Mouse (Mus musculus) heart, embryonic 11.5 days (tissue): ENCODE data around the gene Mthfd1l. TPM values are rescaled to one million over a fixed set of nuclear protein-coding genes. Genes with fewer than 3 reads are reported as not detected.
"Not testable (repeated sequence)": the region's sequence is repeated elsewhere in the genome, so short reads cannot be mapped to it uniquely, and the experiment has no call there.

ENCODE experiments used
- ATAC-seq: fragments of 200-750 bp; cut with Nextera tagmentation; replicated peaks from 2 replicates; pipeline ENCODE4 v1.8.0; 2017; ENCODE audit warnings: moderate library complexity; ENCODE audit not compliant: insufficient number of reproducible peaks, low FRiP score, low TSS enrichment
- H3K27ac ChIP-seq: fragments of 300-500 bp; sonication (generic); 2 replicates; pipeline ENCODE4 v1.5.1; 2014; ENCODE audit warnings: mild to moderate bottlenecking, low read depth, low read length
- H3K27me3 ChIP-seq: fragments of 300-500 bp; sonication (generic); 2 replicates; pipeline ENCODE4 v1.6.1; 2014; ENCODE audit warnings: mild to moderate bottlenecking, low read length, mixed read lengths; ENCODE audit not compliant: control insufficient read depth, insufficient read depth
- H3K36me3 ChIP-seq: fragments of 300-500 bp; sonication (generic); 2 replicates; pipeline ENCODE4 v1.6.1; 2014; ENCODE audit warnings: mild to moderate bottlenecking, low read length, moderate library complexity, mixed read lengths; ENCODE audit not compliant: control insufficient read depth, insufficient read depth
- H3K4me1 ChIP-seq: fragments of 300-500 bp; sonication (generic); 2 replicates; pipeline ENCODE4 v1.6.1; 2014; ENCODE audit warnings: low read length; ENCODE audit not compliant: control insufficient read depth, insufficient read depth
- H3K4me2 ChIP-seq: fragments of 300-500 bp; sonication (generic); 2 replicates; pipeline ENCODE4 v1.6.1; 2014; ENCODE audit warnings: mild to moderate bottlenecking, moderate library complexity
- H3K4me3 ChIP-seq: fragments of 300-500 bp; sonication (generic); 2 replicates; pipeline ENCODE4 v1.5.1; 2014; ENCODE audit warnings: low read depth, low read length
- H3K9ac ChIP-seq: fragments of 300-500 bp; sonication (generic); 2 replicates; pipeline ENCODE4 v1.6.1; 2014; ENCODE audit warnings: mild to moderate bottlenecking, low read depth, low read length, moderate library complexity
- H3K9me3 ChIP-seq: fragments of 300-500 bp; sonication (generic); replicated peaks from 2 replicates; pipeline ENCODE4 v1.6.1; 2016; ENCODE audit warnings: low read length; ENCODE audit not compliant: control insufficient read depth
- WGBS: fragments of 180-500 bp; shearing (Covaris S2); extraction: QIAGEN DNeasy Blood & Tissue Kit; methylation state at CpG from one replicate; pipeline ENCODE4 v1.1.7; 2014; ENCODE audit not compliant: insufficient replicate concordance; 5-methylcytosine and 5-hydroxymethylcytosine counted together
- polyA plus RNA-seq: library from polyadenylated mRNA; unstranded; fragments of >200 nt; fragmentation: Nextera tagmentation; extraction: Ambion mirVana; gene quantifications from 2 replicates; pipeline ENCODE4 v1.2.1, GENCODE M21; 2014

Gene Mthfd1l
- polyA plus RNA-seq, 1 experiment from 2014 or later, result 18.0 TPM

GRCm38 (mm10) chr10:4200546-4201104 is 227.7 kb downstream of the Mthfd1l start:
- no peaks in the 10 kb centered on the region for H3K36me3 ChIP-seq
- no peaks in the 10 kb centered on the region for H3K27me3 ChIP-seq
- H3K4me1 ChIP-seq, result no peaks in the 10 kb centered on the region
- H3K4me2 ChIP-seq, result no peak overlapping the region
- ATAC-seq, result no peak
- 81% methylated on average over 5 of the region's 5 CpGs for WGBS
- no peak overlapping the region for H3K4me3 ChIP-seq
- no peaks in the 10 kb centered on the region for H3K9me3 ChIP-seq
- H3K9ac ChIP-seq, result no peak overlapping the region
- no peak overlapping the region for H3K27ac ChIP-seq

DNA sequence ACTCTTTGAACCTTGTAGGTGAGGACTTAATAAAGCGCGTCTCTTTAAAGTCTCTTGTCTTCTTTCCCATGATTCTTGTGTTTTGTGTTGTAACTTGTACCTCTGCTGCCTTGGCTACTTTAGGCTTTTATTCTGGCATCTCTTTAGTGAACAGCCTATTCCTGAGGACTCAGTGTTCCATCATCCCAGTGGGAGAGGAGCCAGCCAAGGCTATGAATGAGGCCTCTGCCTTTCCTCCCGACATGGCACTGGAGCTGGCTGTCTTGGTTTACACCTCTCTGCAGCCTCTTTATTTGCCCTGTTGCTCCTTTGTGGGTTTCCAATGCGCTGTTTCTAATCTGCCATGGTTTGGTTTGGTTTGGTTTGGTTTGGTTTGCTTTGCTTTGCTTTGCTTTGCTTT is 228.2 kb downstream of the Mthfd1l start:
- no peaks in the 10 kb centered on the region for H3K4me1 ChIP-seq
- H3K36me3 ChIP-seq, result no peaks in the 10 kb centered on the region
- no peaks in the 10 kb centered on the region for H3K27me3 ChIP-seq
- no peak overlapping the region for H3K9ac ChIP-seq
- WGBS, result 88% methylated on average over 4 of the region's 4 CpGs
- H3K4me3 ChIP-seq, result no peak overlapping the region
- no peak for ATAC-seq
- H3K27ac ChIP-seq, result no peak overlapping the region
- no peaks in the 10 kb centered on the region for H3K9me3 ChIP-seq
- no peak overlapping the region for H3K4me2 ChIP-seq

- H3K4me3 ChIP-seq, H3K27me3 ChIP-seq, H3K36me3 ChIP-seq, H3K9me3 ChIP-seq, H3K4me1 ChIP-seq, H3K27ac ChIP-seq, ATAC-seq, H3K9ac ChIP-seq, H3K4me2 ChIP-seq: not testable (repeated sequence)
- WGBS, result 49% methylated on average over 6 of the region's 6 CpGs
Observed at GRCm38 (mm10) chr10:4203651-4204050, 230.7 kb downstream of the Mthfd1l start.

GRCm38 (mm10) chr10:4209040-4209439 is 236.1 kb downstream of the Mthfd1l start:
- no peaks in the 10 kb centered on the region for H3K27me3 ChIP-seq
- H3K9me3 ChIP-seq, result no peaks in the 10 kb centered on the region
- no peak overlapping the region for H3K4me2 ChIP-seq
- H3K9ac ChIP-seq, result no peak overlapping the region
- WGBS, result 82% methylated on average over 15 of the region's 15 CpGs
- ATAC-seq, result no peak
- no peaks in the 10 kb centered on the region for H3K36me3 ChIP-seq
- H3K4me1 ChIP-seq, result no peaks in the 10 kb centered on the region
- H3K27ac ChIP-seq, result no peak overlapping the region
- H3K4me3 ChIP-seq, result no peak overlapping the region

DNA sequence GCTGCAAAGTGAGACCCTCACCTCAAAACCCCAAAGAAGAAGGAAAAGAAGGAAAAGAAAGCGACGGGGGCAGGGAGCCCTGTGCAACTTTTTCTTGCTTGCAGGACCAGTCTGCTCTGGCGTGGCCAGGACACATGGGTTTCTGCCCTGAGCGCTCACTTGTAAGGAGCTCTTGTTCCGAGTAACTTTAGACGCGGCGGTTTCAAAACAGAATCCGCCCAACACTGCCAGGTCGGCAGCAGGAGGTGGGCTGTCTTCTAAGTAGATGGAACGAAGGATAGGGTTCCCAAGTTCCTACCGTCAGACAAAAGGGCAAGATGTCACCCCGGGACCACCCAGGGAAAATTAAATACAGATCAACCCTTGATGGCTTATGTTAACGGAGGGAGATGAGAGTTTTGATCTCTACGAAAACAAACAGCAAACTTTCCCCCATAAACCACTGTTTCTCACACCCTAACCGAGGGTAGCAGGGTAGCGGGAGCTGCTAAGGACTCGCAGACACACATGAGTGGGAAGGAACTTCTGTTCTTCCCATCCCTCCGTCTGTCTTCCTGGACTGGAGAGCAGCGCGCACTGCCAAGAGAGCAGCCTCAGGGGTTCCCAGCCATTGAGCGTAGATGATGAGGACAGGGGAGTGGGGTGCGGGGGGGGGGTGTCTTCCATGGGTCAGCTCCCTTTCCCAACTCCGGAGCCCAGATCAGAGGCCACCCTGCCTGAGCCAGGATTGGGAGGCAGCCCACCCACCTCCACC is 237.6 kb downstream of the Mthfd1l start:
- H3K27me3 ChIP-seq, result no peaks in the 10 kb centered on the region
- H3K4me2 ChIP-seq, result peak overlapping the region; percentile 56
- no peak overlapping the region for H3K27ac ChIP-seq
- H3K4me1 ChIP-seq, result no peaks in the 10 kb centered on the region
- 0 out of 2 replicates have a peak overlapping the region, but pooled peaks have one; percentile 2 for H3K9ac ChIP-seq
- WGBS, result 23% methylated on average over 24 of the region's 24 CpGs
- no peak for ATAC-seq
- no peaks in the 10 kb centered on the region for H3K9me3 ChIP-seq
- no peaks in the 10 kb centered on the region for H3K36me3 ChIP-seq
- H3K4me3 ChIP-seq, result peak overlapping the region; percentile 11; the same call in 1 of the 2 replicates

- Histone ChIP-seq H3K36me3 (no peaks in the 10 kb centered on the region), H3K27ac (no peak overlapping the region), H3K4me2 (peak overlapping the region; percentile 56), H3K4me3 (no peak overlapping the region), H3K9me3 (no peaks in the 10 kb centered on the region), H3K27me3 (no peaks in the 10 kb centered on the region), H3K9ac (no peak overlapping the region), H3K4me1 (no peaks in the 10 kb centered on the region)
- ATAC-seq, result no peak
- WGBS, result 77% methylated on average over 4 of the region's 4 CpGs
Observed at GRCm38 (mm10) chr10:4211067-4211447, 238.1 kb downstream of the Mthfd1l start.

Other genes starting within 250 kb of the Mthfd1l start
- 6.2 and 7.7 TPM in 2 replicates for gene Plekhg1, start 232.8 kb upstream of the Mthfd1l start, polyA plus RNA-seq